ENCODE assay signal across 8 mouse cellular contexts in genomic region chr5:23922516-23923291, GRCm38 (mm10).
A peak's percentile ranks its signal among the peaks of the same experiment; 100 is the strongest.
DNase-seq lines count a peak whose midpoint lies in the region; ATAC-seq lines count a peak whose summit lies in the region.
"Had no signal": no experiment of that assay in that cellular context is flagged by ENCODE, and none has a peak within 500 bp of the region (broad histone marks: within the 10 kb centered on the region; RNA-seq: fewer than 3 reads in every experiment).

No protein-coding gene starts in this region.

- H3K36me3 ChIP-seq in heart, embryonic 13.5 days = no peaks in the 10 kb centered on the region
- H3K36me3 ChIP-seq: neural tube, embryonic 15.5 days had no signal

- peak overlapping the region; percentile 59 for H3K4me2 ChIP-seq in heart, embryonic 13.5 days
- H3K4me2 ChIP-seq: neural tube, embryonic 15.5 days had no signal

- peak; percentile 71 for ATAC-seq in heart, embryonic 13.5 days (ENCODE audit: extremely low read depth, insufficient number of reproducible peaks, low FRiP score, low TSS enrichment)
- peak; percentile 52 for ATAC-seq in megakaryocyte, adult 5-6 weeks (ENCODE audit: poor library complexity, severe bottlenecking)

- H3K4me3 ChIP-seq in heart, embryonic 13.5 days = peak overlapping the region; percentile 23
- H3K4me3 ChIP-seq: neural tube, embryonic 15.5 days had no signal

- peak; percentile 2 for DNase-seq in retina, embryonic 14.5 days (ENCODE audit: low spot score)
- DNase-seq in retina, postnatal 1 day = no peak
- DNase-seq in layer of hippocampus, adult 8-10 months (ENCODE audit: low spot score in 2 of 2) = no peak
- DNase-seq in urinary bladder, postnatal 36 days (ENCODE audit: low spot score in 2 of 2) = no peak
- DNase-seq in kidney, postnatal 10 days = no peak

- H3K27me3 ChIP-seq in heart, embryonic 13.5 days (replicated peaks) = no peaks in the 10 kb centered on the region
- H3K27me3 ChIP-seq: neural tube, embryonic 15.5 days had no signal

- 0 out of 2 replicates have a peak, but pooled peaks cover 4% of the 10 kb centered on the region for H3K9me3 ChIP-seq in heart, embryonic 13.5 days
- H3K9me3 ChIP-seq: neural tube, embryonic 15.5 days had no signal

- peak overlapping the region; percentile 62; the same call in 1 of the 2 replicates for H3K9ac ChIP-seq in heart, embryonic 13.5 days
- H3K9ac ChIP-seq: neural tube, embryonic 15.5 days had no signal

- H3K27ac ChIP-seq in heart, embryonic 13.5 days (replicated peaks) = peak overlapping the region; percentile 92
- H3K27ac ChIP-seq: neural tube, embryonic 15.5 days had no signal

- WGBS in heart, embryonic 13.5 days = 34% methylated on average over 12 of the region's 12 CpGs

- peaks cover 37% of the 10 kb centered on the region for H3K4me1 ChIP-seq in heart, embryonic 13.5 days
